Mouse (Mus musculus) heart, embryonic 15.5 days (tissue): Measurements from ENCODE around the gene Npat. TPM values are rescaled to one million over a fixed set of nuclear protein-coding genes. Genes with fewer than 3 reads are reported as not detected.

Experiments
- ATAC-seq: fragments of 200-750 bp; cut with Nextera tagmentation; replicated peaks from 2 replicates; pipeline ENCODE4 v1.8.0; 2017; ENCODE audit warnings: low read depth, moderate TSS enrichment; ENCODE audit not compliant: insufficient number of reproducible peaks, insufficient read depth, low FRiP score
- H3K27ac ChIP-seq: fragments of 300-500 bp; sonication (generic); 2 replicates; pipeline ENCODE4 v1.5.1; 2015; ENCODE audit warnings: mild to moderate bottlenecking, inconsistent platforms
- H3K27me3 ChIP-seq: fragments of 300-500 bp; sonication (generic); 2 replicates; pipeline ENCODE4 v1.6.1; 2015; ENCODE audit warnings: inconsistent platforms
- H3K36me3 ChIP-seq: fragments of 300-500 bp; sonication (generic); 2 replicates; pipeline ENCODE4 v1.6.1; 2015; ENCODE audit warnings: mild to moderate bottlenecking, inconsistent platforms
- H3K4me1 ChIP-seq: fragments of 300-500 bp; sonication (generic); replicated peaks from 2 replicates; pipeline ENCODE4 v1.6.1; 2015; ENCODE audit warnings: inconsistent platforms
- H3K4me2 ChIP-seq: fragments of 300-500 bp; sonication (generic); 2 replicates; pipeline ENCODE4 v1.6.1; 2015; ENCODE audit warnings: inconsistent platforms, mild to moderate bottlenecking, moderate library complexity
- H3K4me3 ChIP-seq: fragments of 300-500 bp; sonication (generic); 2 replicates; pipeline ENCODE4 v1.5.1; 2015; ENCODE audit warnings: mild to moderate bottlenecking, inconsistent platforms
- H3K9ac ChIP-seq: fragments of 300-500 bp; sonication (generic); 2 replicates; pipeline ENCODE4 v1.6.1; 2015; ENCODE audit warnings: mild to moderate bottlenecking, inconsistent platforms
- H3K9me3 ChIP-seq: fragments of 300-500 bp; sonication (generic); replicated peaks from 2 replicates; pipeline ENCODE4 v1.6.1; 2016; ENCODE audit warnings: inconsistent platforms
- WGBS: fragments of 180-500 bp; shearing (Covaris S2); methylation state at CpG from one replicate; pipeline ENCODE4 v1.1.7; 2015; ENCODE audit warnings: mixed read lengths; 5-methylcytosine and 5-hydroxymethylcytosine counted together
- polyA plus RNA-seq: library from polyadenylated mRNA; unstranded; fragments of >200 nt; fragmentation: Nextera tagmentation; extraction: Ambion mirVana; gene quantifications from 2 replicates; pipeline ENCODE4 v1.2.1, GENCODE M21; 2015

Gene Npat
- polyA plus RNA-seq, 1 experiment from 2014 or later = 10.7 TPM

DNA sequence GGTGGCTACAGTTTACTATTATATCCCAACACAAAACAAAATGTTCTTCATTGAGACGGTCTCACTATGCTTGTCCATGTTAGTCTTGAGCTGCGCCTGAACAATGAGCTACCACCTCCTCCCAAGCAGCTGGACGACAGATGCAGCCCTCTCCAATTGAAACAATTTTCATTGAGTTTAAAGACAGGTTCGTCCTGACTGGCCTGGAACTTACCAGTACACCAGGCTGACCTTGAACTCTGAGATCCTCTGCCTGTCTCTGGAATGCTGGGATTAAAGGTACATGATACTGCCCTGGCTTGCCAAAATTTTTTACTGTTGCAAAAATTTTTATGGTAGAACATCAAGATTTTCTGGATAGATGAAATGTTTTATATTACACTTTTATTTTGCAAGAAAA is 77.4 kb downstream of the Npat start:
- Histone ChIP-seq H3K27me3 (no peaks in the 10 kb centered on the region), H3K9ac (no peak overlapping the region), H3K4me2 (no peak overlapping the region), H3K9me3 (no peaks in the 10 kb centered on the region), H3K4me3 (no peak overlapping the region), H3K36me3 (peaks cover 30% of the 10 kb centered on the region), H3K4me1 (peaks cover 6% of the 10 kb centered on the region; the same call in 1 of the 2 replicates), H3K27ac (no peak overlapping the region)
- WGBS = 85% methylated on average over 4 of the region's 4 CpGs
- ATAC-seq = no peak

DNA sequence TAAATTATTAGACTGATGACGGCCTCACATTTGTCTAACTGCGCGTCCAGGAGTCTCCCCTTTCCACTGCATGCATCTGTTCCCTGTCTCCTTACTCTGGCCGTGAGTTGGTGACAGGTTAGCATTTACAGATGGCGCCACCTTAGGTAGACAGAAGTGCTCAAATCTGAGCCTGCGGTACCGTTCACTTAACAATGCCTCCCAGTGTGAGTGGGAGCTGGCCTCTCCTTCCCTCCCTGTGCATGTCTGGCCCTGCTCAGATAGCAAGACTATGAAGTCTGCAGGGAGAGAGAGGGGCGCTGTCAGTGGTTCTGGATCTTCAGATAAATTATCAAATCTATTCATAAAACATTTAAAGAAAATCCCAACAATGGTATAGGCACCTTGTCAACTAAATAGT is 78.4 kb downstream of the Npat start:
- no peak for ATAC-seq
- Histone ChIP-seq H3K4me3 (no peak overlapping the region), H3K9ac (no peak overlapping the region), H3K27ac (0 out of 2 replicates have a peak overlapping the region, but pooled peaks have one; percentile 24), H3K4me2 (no peak overlapping the region), H3K36me3 (peaks cover 38% of the 10 kb centered on the region), H3K9me3 (no peaks in the 10 kb centered on the region), H3K27me3 (no peaks in the 10 kb centered on the region), H3K4me1 (0 out of 2 replicates have a peak, but pooled peaks cover 3% of the 10 kb centered on the region)
- WGBS = 37% methylated on average over 8 of the region's 8 CpGs

Other genes starting within 250 kb of the Npat start
- 0.31 and 0.93 TPM in 2 replicates for gene Exph5, start 235.4 kb upstream of the Npat start, polyA plus RNA-seq
- 22.8 and 24.1 TPM in 2 replicates for gene Kdelc2, start 153.0 kb upstream of the Npat start, polyA plus RNA-seq
- gene 4930550C14Rik, start 134.7 kb upstream of the Npat start, polyA plus RNA-seq = 0.86 and 1.2 TPM in 2 replicates
- 7.3 and 8.6 TPM in 2 replicates for gene Atm, start 307 bp upstream of the Npat start, polyA plus RNA-seq
- gene Acat1, start 73.3 kb downstream of the Npat start, polyA plus RNA-seq = 189 and 222 TPM in 2 replicates
- gene Cul5, start 133.0 kb downstream of the Npat start, polyA plus RNA-seq = 25.3 and 28.0 TPM in 2 replicates
- gene Rab39, start 169.2 kb downstream of the Npat start, polyA plus RNA-seq = 0.15 and 0.18 TPM in 2 replicates
- gene Slc35f2, start 234.5 kb downstream of the Npat start, polyA plus RNA-seq = 0.39 and 1.2 TPM in 2 replicates